Mouse (Mus musculus) left cerebral cortex, adult 8-10 months (tissue): ENCODE measurements at regions not wholly inside any gene's neighbourhood (a gene's known extent, or its start where the extent isn't known, plus 50 kb on each side); places are given as distances from the start of the nearest gene placed in this dataset.

Source experiments
- DNase-seq, 2 experiments: peaks; one replicate each; pipeline ENCODE4 v3.0.0; 2022; ENCODE audit warnings: low spot score in 2 of 2

GRCm38 (mm10) chr12:19387706-19388105 lies 566.6 kb upstream of the Gm21863 start:
- DNase-seq, result peak; percentile 1 to 8
